Mouse (Mus musculus) C2C12 (cell line): ENCODE results near the gene Acbd3.

Experiments used
- CEBPB ChIP-seq: IDR thresholded peaks from one replicate; pipeline ENCODE4 v1.6.1; 2011; ENCODE audit warnings: low read depth, mild to moderate bottlenecking, control low read depth, moderate library complexity
- CTCF ChIP-seq: IDR thresholded peaks from one replicate; pipeline ENCODE4 v1.5.1; 2011; ENCODE audit not compliant: control insufficient read depth, insufficient read depth, insufficient read length
- MAX ChIP-seq: IDR thresholded peaks from one replicate; pipeline ENCODE4 v1.6.1; 2011; ENCODE audit warnings: mild to moderate bottlenecking, control low read depth
- MYOD1 ChIP-seq: IDR thresholded peaks from one replicate; pipeline ENCODE4 v1.6.1; 2011; ENCODE audit warnings: low read depth; ENCODE audit not compliant: control insufficient read depth, insufficient read length
- MYOG ChIP-seq: IDR thresholded peaks from one replicate; pipeline ENCODE4 v1.6.1; 2011; ENCODE audit not compliant: control insufficient read depth, insufficient read length; ENCODE audit errors: extremely low read depth
- USF1 ChIP-seq: IDR thresholded peaks from one replicate; pipeline ENCODE4 v1.6.1; 2011; ENCODE audit warnings: low read depth, mild to moderate bottlenecking, control low read depth, moderate library complexity

DNA sequence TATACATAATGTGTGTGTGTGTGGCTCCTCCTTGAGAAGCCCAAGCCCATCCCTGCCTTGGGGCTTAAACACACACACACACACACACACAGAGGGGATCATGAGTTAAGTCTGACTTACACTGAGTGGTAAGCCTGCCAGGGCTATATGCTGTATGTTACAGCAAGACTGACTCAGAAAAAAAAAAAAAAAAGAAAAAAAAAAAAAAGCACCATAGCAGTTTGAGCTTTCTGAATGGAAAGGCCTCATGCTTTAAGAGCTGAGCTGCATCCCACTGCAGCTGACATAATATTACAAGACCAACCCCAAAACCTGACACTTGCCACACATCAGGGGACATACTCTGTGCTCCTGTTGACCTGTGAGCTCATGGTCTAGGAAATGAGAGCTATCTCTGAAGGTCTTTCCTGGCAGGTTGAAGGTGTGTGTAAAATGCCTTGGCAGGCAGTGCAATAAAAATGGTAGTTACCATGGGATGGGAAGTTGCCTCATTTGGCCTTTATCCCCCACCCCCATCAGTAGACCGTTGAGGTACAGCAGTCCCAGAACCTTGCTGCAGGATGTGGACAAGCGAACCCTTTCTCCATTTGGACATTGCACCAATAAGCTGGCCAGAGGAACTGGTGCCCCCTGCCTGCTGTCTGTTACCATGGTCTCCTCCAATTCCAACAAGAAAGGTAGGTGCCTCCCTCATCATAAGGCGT, 31.6 kb downstream of the Acbd3 start:
- TF ChIP-seq CTCF (no peak), MAX (no peak), USF1 (no peak), MYOD1 (no peak), MYOG (no peak), CEBPB (no peak)
